Mouse (Mus musculus) stomach, adult 2 months (tissue): ENCODE measurements around the gene Itpka. TPM values are rescaled to one million over a fixed set of nuclear protein-coding genes. Genes with fewer than 3 reads are reported as not detected.

Source experiments
- polyA plus RNA-seq: library from polyadenylated mRNA; depleted of rRNA; stranded (reverse); fragments of >200 nt; gene quantifications from 2 replicates; pipeline ENCODE4 v1.2.3, GENCODE M21; 2012; rRNA removed

Itpka gene
- 10.1 and 12.8 TPM in 2 replicates for polyA plus RNA-seq

DNA sequence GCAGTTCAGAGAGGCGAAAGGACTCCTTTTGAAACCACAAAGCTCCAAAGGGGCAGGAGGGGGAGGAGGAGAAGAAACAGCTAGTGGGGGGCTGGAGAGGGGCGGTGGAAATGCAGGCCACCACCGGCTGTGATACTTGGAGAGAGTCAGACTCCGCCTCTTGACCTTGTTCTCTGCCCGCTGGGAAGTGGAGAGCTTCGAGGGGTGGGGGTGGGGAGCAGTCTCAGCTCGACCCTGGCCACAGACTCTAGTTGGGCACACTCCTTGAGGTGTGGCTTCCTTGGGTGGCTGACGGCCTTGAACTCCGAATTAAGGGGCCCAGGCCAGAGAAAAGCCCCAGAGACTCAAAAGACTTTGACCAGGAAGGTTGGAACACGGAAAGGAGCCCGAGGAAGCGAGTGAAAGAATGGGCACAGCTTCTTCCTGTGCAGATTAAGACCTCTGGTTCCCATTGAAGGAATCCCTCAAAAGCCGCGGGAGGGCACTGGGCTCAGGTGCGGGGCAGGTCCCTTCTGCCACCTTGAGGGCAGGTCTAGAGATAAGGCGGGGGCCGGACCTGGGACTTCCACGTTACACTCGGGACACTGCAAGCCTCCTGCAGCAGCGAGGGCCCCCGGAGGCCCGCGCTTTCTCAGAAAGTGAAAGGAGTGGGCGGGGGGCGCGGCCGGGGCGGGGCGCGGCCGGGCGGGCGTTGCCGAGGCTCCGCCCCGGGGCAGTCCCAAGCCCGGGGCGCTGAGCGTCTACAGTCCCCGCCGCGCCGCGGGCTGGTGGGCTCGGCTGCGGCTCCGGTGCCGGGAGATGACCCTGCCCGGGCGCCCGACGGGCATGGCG, at the start of gene Itpka:
Itpka (plus strand) TSS at position 757 of the 831 bp plus-strand sequence.

DNA sequence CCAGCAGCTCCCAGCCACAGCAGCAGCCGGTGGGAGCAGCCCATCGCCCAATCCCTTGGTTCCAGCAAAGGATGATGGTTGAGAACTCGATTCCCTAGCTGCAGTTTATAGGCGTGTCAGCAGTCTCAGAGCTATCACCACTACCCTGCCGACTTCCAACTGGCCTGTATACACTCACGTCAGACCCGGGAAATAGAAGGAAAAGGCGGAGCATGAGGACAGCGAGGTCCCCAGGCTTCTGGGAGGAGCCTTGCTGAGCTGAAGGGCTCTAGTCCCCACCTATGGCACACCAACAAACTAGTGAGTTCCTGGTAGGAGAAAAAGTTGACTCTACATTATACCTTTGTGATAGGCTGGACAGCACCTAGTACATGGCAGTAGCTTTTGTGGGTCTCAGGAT, 18.1 kb downstream of the Itpka start, which contains the start of gene Ltk:
Ltk (minus strand) TSS at position 181 of the 400 bp plus-strand sequence.

GRCm38 (mm10) chr2:119787206-119787883, 45.2 kb downstream of the Itpka start, which contains the start of gene Rpap1:
Rpap1 (minus strand) TSS chr2:119787537.

DNA sequence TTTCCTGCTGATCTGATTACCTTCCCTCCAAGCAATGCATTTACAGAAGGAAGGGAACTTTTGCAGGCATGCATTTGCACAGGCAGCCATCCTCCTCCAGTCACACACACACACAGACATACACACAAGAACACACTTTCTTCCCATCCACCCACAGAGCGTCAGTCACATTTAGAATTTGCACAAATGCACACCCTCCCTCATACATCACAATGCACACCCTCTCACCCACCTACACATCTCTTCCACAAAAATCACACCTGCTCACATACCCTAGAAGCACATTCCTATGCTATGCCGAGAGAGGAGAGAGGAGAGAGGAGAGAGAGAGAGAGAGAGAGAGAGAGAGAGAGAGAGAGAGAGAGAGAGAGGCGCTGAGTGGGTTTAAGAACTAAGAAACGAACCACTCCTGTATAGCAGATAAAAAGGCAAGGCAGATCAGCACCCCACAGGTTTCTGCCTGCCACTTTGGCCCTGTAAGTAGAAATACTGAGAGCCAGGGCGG, 55.2 kb downstream of the Itpka start, which contains the start of gene Tyro3:
Tyro3 (plus strand) TSS at position 455 of the 505 bp plus-strand sequence.

Other genes with a start within 250 kb of the Itpka start
- 0.05 TPM in 1 of 2 replicates, not detected in the other for gene Exd1, start 194.7 kb upstream of the Itpka start, polyA plus RNA-seq
- gene Chp1, start 194.6 kb upstream of the Itpka start, polyA plus RNA-seq: 70.6 and 77.7 TPM in 2 replicates
- gene Nusap1, start 124.0 kb upstream of the Itpka start, polyA plus RNA-seq: 0.10 and 0.21 TPM in 2 replicates
- 2.5 and 3.0 TPM in 2 replicates for gene Oip5, start 123.9 kb upstream of the Itpka start, polyA plus RNA-seq
- gene Ndufaf1, start 79.5 kb upstream of the Itpka start, polyA plus RNA-seq: 0.22 and 0.49 TPM in 2 replicates
- gene Rtf1, start 67.3 kb upstream of the Itpka start, polyA plus RNA-seq: 3.2 and 3.7 TPM in 2 replicates
- gene Ltk, start 18.1 kb downstream of the Itpka start, polyA plus RNA-seq: 7.0 and 8.8 TPM in 2 replicates
- 14.0 and 14.1 TPM in 2 replicates for gene Rpap1, start 45.2 kb downstream of the Itpka start, polyA plus RNA-seq
- 18.0 and 21.9 TPM in 2 replicates for gene Tyro3, start 55.4 kb downstream of the Itpka start, polyA plus RNA-seq
- 1.4 and 3.3 TPM in 2 replicates for gene Mga, start 154.9 kb downstream of the Itpka start, polyA plus RNA-seq
- 3.8 and 4.6 TPM in 2 replicates for gene Mapkbp1, start 230.4 kb downstream of the Itpka start, polyA plus RNA-seq